Mouse (Mus musculus) lung, postnatal 25 days (tissue): ENCODE results near the gene Pepd.
A peak's percentile ranks its signal among the peaks of the same experiment; 100 is the strongest.

Source experiments
- DNase-seq: peaks from one replicate; pipeline ENCODE4 v3.0.0; 2022; ENCODE audit warnings: low spot score

Gene Pepd

GRCm38 (mm10) chr7:35027801-35028420, 115.7 kb downstream of the Pepd start:
- no peak for DNase-seq

- DNase-seq: no peak
Measured at GRCm38 (mm10) chr7:35028559-35028958, 116.4 kb downstream of the Pepd start.

- no peak for DNase-seq
Measured at GRCm38 (mm10) chr7:35029228-35029627, 117.0 kb downstream of the Pepd start.

GRCm38 (mm10) chr7:35029648-35030047, 117.5 kb downstream of the Pepd start:
- DNase-seq: no peak

- DNase-seq: no peak
Measured at GRCm38 (mm10) chr7:35030567-35030966, 118.4 kb downstream of the Pepd start.

GRCm38 (mm10) chr7:35035141-35035553, 123.0 kb downstream of the Pepd start:
- DNase-seq: peak; percentile 40

- DNase-seq: no peak
Measured at GRCm38 (mm10) chr7:35035565-35035964, 123.4 kb downstream of the Pepd start.

GRCm38 (mm10) chr7:35036266-35036731, 124.1 kb downstream of the Pepd start:
- no peak for DNase-seq

GRCm38 (mm10) chr7:35037408-35037807, 125.2 kb downstream of the Pepd start:
- DNase-seq: no peak

- DNase-seq: no peak
Measured at GRCm38 (mm10) chr7:35040176-35040972, 128.2 kb downstream of the Pepd start.

- DNase-seq: peak; percentile 33
Measured at GRCm38 (mm10) chr7:35041286-35042208, 129.4 kb downstream of the Pepd start.

- no peak for DNase-seq
Measured at GRCm38 (mm10) chr7:35042209-35042554, 130.0 kb downstream of the Pepd start.

GRCm38 (mm10) chr7:35042759-35043217, 130.6 kb downstream of the Pepd start:
- peak; percentile 46 for DNase-seq

GRCm38 (mm10) chr7:35043266-35043817, 131.2 kb downstream of the Pepd start:
- DNase-seq: no peak

- no peak for DNase-seq
Measured at GRCm38 (mm10) chr7:35044719-35045118, 132.5 kb downstream of the Pepd start.

- no peak for DNase-seq
Measured at GRCm38 (mm10) chr7:35046091-35046490, 133.9 kb downstream of the Pepd start.

GRCm38 (mm10) chr7:35050540-35050939, 138.4 kb downstream of the Pepd start:
- no peak for DNase-seq

GRCm38 (mm10) chr7:35053161-35053560, 141.0 kb downstream of the Pepd start:
- DNase-seq: no peak

GRCm38 (mm10) chr7:35054286-35054685, 142.1 kb downstream of the Pepd start:
- no peak for DNase-seq

- peak; percentile 35 for DNase-seq
Measured at GRCm38 (mm10) chr7:35054977-35055618, 142.9 kb downstream of the Pepd start.

GRCm38 (mm10) chr7:35055619-35056435, 143.6 kb downstream of the Pepd start:
- peak; percentile 36 for DNase-seq
